Mouse (Mus musculus) kidney, adult 2 months (tissue): ENCODE measurements at regions not wholly inside any gene's neighbourhood (a gene's known extent, or its start where the extent isn't known, plus 50 kb on each side); places are given as distances from the start of the nearest gene placed in this dataset.

Source experiments
- CTCF ChIP-seq: fragments of 200-500 bp; conservative IDR thresholded peaks from 2 replicates; pipeline ENCODE4 v1.5.1; 2011; ENCODE audit warnings: low read depth, mild to moderate bottlenecking, control low read depth, low read length, moderate library complexity, mixed read lengths; ENCODE audit not compliant: insufficient read depth, insufficient read length
- POLR2A ChIP-seq: fragments of 200-500 bp; IDR thresholded peaks from one replicate; pipeline ENCODE4 v1.6.1; 2011; ENCODE audit warnings: low read depth, low read length, control low read depth

- TF ChIP-seq POLR2A = no peak
- TF ChIP-seq CTCF = no peak
These were observed 160.8 kb downstream of the Olfr164 start for GRCm38 (mm10) chr16:19153046-19153445.
